Mouse (Mus musculus) olfactory bulb, adult 2 months (tissue): ENCODE results near the gene Hp1bp3. TPM values are rescaled to one million over a fixed set of nuclear protein-coding genes. Genes with fewer than 3 reads are reported as not detected.

Experiments used
- H3K27ac ChIP-seq: fragments of 200-500 bp; 2 replicates; pipeline ENCODE4 v1.5.1; 2012; ENCODE audit warnings: low read depth, low read length; ENCODE audit not compliant: insufficient read depth
- H3K4me1 ChIP-seq: fragments of 200-500 bp; 2 replicates; pipeline ENCODE4 v1.6.1; 2012; ENCODE audit warnings: low read length; ENCODE audit not compliant: control insufficient read depth, insufficient read depth
- H3K4me3 ChIP-seq: fragments of 200-500 bp; 2 replicates; pipeline ENCODE4 v1.5.1; 2012; ENCODE audit warnings: mild to moderate bottlenecking, low read depth, low read length, moderate library complexity; ENCODE audit not compliant: insufficient read depth
- CTCF ChIP-seq: fragments of 200-500 bp; IDR thresholded peaks from 2 replicates; pipeline ENCODE4 v1.5.1; 2012; ENCODE audit warnings: low read depth, mild to moderate bottlenecking, low read length, moderate library complexity; ENCODE audit not compliant: insufficient read depth
- POLR2A ChIP-seq: fragments of 200-500 bp; IDR thresholded peaks from 2 replicates; pipeline ENCODE4 v1.6.1; 2012; ENCODE audit warnings: mild to moderate bottlenecking, low read depth, low read length, moderate library complexity; ENCODE audit not compliant: insufficient read depth
- WGBS: fragments of 180-500 bp; shearing (Covaris S2); methylation state at CpG from one replicate; pipeline ENCODE4 v1.1.7; 2018; 5-methylcytosine and 5-hydroxymethylcytosine counted together
- polyA plus RNA-seq: library from polyadenylated mRNA; stranded (reverse); fragments of >200 nt; gene quantifications from 2 replicates; pipeline ENCODE4 v1.2.4, GENCODE M21; 2012; ENCODE audit warnings: low replicate concordance; ENCODE audit not compliant: missing spikeins, insufficient read depth, insufficient read length

The Hp1bp3 gene
- polyA plus RNA-seq, 1 experiment: 298 TPM

- H3K4me3 ChIP-seq: no peak overlapping the region
- WGBS: 94% methylated on average over 7 of the region's 7 CpGs
Observed at GRCm38 (mm10) chr4:138185961-138186360, 30.1 kb upstream of the Hp1bp3 start.

DNA sequence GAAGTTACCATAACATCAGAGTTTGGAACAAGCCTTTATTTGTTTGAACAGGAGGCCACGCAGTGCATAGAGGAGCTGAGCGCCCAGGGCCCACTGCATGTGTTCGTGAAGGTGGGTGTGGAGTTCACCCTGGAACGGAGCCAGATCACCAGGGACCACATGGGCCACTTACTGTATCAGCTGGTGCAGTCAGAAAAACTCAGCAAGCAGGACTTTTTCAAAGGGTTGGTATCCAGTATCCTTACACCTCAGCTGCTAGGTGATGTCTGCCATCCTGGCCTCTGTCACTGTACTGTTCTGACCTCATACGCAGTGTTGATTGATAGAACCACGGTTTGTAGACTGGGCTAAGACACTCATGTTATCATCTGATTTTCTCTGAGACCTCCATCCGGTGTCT lies 28.1 kb upstream of the Hp1bp3 start:
- H3K4me3 ChIP-seq: no peak overlapping the region
- TF ChIP-seq POLR2A (no peak), CTCF (no peak)
- no peak overlapping the region for H3K27ac ChIP-seq
- peaks cover 6% of the 10 kb centered on the region for H3K4me1 ChIP-seq
- 83% methylated on average over 7 of the region's 7 CpGs for WGBS

More at GRCm38 (mm10) chr4:138185961-138186360, 30.1 kb upstream of the Hp1bp3 start:
- peaks cover 6% of the 10 kb centered on the region for H3K4me1 ChIP-seq
- no peak overlapping the region for H3K27ac ChIP-seq
- no peak for TF ChIP-seq POLR2A
- no peak for TF ChIP-seq CTCF

- TF ChIP-seq POLR2A: no peak
- H3K4me3 ChIP-seq: no peak overlapping the region
- no peak overlapping the region for H3K27ac ChIP-seq
- peaks cover 6% of the 10 kb centered on the region for H3K4me1 ChIP-seq
- 79% methylated on average over 5 of the region's 5 CpGs for WGBS
Observed at GRCm38 (mm10) chr4:138192561-138192960, 23.5 kb upstream of the Hp1bp3 start.

DNA sequence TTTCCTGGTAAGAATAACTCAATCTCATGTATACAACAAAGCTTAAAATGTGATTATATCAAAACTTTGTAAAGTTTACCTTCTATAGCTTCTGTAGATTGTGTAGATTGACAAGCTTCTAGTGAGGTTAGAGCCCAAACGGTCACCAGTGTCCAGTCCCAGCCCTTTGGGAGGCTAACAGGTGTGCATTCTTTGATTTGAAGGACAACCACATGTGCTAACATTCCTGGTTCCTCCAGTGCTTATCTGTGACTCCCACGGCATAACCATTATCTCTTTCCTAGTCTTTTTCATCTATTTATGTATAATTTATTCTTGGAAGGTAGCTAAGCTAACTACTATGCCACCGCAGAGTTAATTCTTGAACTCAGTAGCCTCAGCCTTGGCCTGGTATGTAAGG lies 15.3 kb upstream of the Hp1bp3 start:
- no peak overlapping the region for H3K27ac ChIP-seq
- H3K4me1 ChIP-seq: peaks cover 2% of the 10 kb centered on the region; the same call in 1 of the 2 replicates
- 86% methylated on average over 3 of the region's 3 CpGs for WGBS
- TF ChIP-seq POLR2A: no peak
- TF ChIP-seq CTCF: no peak
- H3K4me3 ChIP-seq: no peak overlapping the region

DNA sequence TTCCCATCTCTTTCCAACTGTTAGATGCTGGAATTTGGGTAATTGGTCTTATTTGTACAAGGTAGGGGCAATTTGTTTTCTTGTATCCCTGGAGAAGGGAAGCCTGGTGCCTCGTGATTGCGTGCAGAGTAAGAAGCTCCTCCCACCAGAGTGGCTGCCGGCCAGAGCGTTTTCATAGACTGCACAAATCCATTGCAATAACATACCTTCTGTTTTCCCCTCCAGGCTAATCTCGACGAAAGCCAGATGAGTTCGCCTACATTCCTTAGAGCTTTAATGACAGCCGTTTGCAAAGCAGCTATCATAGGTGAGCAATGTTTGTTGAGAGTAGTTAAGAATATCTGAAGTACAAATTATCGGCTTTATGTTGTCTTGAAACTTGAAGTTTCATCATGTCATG lies 14.4 kb upstream of the Hp1bp3 start:
- no peak for TF ChIP-seq POLR2A
- H3K27ac ChIP-seq: no peak overlapping the region
- no peak overlapping the region for H3K4me3 ChIP-seq
- peaks cover 2% of the 10 kb centered on the region; the same call in 1 of the 2 replicates for H3K4me1 ChIP-seq
- WGBS: 78% methylated on average over 9 of the region's 9 CpGs

DNA sequence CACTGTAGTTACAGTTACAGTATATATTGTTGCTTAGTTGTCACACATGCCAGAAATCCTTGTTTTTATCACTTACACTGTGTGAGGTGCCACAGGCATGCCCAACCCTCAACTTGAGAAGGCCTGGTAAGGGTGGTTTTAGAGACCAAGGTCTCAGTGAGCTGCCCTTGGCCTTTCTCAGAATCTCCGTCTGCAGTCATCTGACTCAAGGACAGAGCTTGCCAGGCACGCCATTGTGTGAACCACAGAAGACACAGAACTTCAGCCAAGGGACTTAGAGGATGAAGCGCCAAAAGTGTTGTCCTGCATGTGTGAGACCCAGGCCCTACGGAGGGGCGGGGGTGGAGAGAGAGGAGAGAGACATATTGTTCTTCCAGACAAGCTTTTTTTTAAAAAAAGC lies 6.0 kb upstream of the Hp1bp3 start:
- Histone ChIP-seq H3K4me3 (no peak overlapping the region), H3K4me1 (no peaks in the 10 kb centered on the region), H3K27ac (no peak overlapping the region)
- TF ChIP-seq POLR2A: no peak
- TF ChIP-seq CTCF: no peak
- WGBS: 89% methylated on average over 5 of the region's 5 CpGs

- H3K4me1 ChIP-seq: peaks cover 3% of the 10 kb centered on the region; the same call in 1 of the 2 replicates
- WGBS: 59% methylated on average over 3 of the region's 3 CpGs
- H3K4me3 ChIP-seq: no peak overlapping the region
- no peak overlapping the region for H3K27ac ChIP-seq
- TF ChIP-seq POLR2A (no peak), CTCF (no peak)
Observed at GRCm38 (mm10) chr4:138213861-138214260, 2.2 kb upstream of the Hp1bp3 start.

DNA sequence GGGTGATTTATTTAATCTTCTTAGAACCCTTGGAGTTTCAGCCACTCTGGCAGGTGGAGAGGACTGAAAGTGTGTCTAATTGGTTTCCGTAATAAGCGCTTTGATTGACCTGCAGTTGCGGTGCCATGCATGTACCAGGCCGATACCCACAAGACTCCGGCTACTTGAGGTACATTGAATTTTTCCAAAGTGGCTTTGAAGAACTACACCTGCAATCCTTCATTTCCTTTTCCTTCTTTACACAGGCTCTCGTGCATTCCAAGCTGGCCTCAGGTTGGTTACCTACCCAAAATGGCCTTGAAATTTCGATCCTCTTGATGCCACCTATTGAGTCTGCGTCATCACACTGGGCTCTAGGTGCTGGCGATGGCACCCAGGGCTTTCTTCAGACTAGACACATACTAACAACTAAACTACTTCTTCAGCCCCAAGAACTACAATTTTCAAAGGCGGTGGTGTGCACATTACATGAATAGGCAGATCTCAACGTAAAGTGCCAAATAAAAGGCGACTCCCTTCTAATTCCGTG lies 361 bp upstream of the Hp1bp3 start:
- TF ChIP-seq CTCF (no peak), POLR2A (no peak)
- peak overlapping the region; percentile 92 for H3K4me3 ChIP-seq
- H3K27ac ChIP-seq: peak overlapping the region; percentile 97
- WGBS: 40% methylated on average over 13 of the region's 13 CpGs
- H3K4me1 ChIP-seq: peaks cover 6% of the 10 kb centered on the region

DNA sequence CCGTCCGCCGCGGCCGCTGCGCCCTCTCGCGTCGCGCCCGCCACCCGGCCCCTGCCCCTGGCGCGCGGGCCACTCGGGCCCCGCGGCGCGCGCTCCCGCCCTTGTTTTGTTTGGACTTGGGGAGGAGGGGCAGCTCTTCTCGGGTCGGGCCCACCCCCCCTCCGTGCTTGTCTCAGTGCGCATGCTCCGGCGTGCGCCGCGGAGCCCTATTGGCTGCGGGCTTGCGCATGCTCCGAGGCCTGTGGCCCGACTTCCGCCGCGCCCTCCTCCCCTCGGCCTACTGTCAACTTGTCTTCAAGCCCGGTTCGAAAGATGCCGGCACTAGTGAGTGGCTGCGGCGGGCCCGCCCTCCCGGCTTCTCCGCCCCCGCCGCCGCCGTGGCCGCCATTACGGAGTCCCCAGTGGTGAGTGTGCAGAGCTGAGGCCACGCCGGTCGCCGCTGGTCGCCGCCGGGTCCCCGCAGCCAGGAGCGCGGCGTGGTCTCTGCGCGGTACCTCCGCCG lies 846 bp downstream of the Hp1bp3 start:
- TF ChIP-seq POLR2A (peak; percentile 41; the same call in 1 of the 2 replicates), CTCF (no peak)
- under 1% methylated on average over 67 of the region's 68 CpGs for WGBS
- Histone ChIP-seq H3K27ac (peak overlapping the region; percentile 94), H3K4me3 (peak overlapping the region; percentile 92), H3K4me1 (peaks cover 6% of the 10 kb centered on the region)

GRCm38 (mm10) chr4:138217441-138217840 lies 1.3 kb downstream of the Hp1bp3 start:
- WGBS: 1% methylated on average over 36 of the region's 36 CpGs
- Histone ChIP-seq H3K27ac (peak overlapping the region; percentile 60), H3K4me1 (peaks cover 6% of the 10 kb centered on the region), H3K4me3 (peak overlapping the region; percentile 70)
- TF ChIP-seq POLR2A (no peak), CTCF (no peak)
